Mouse (Mus musculus) adrenal gland, postnatal 36 days (tissue): ENCODE results near the gene Nod1. TPM values are rescaled to one million over a fixed set of nuclear protein-coding genes. Genes with fewer than 3 reads are reported as not detected.

Experiments used
- DNase-seq, 2 experiments: peaks; one replicate each; pipeline ENCODE4 v3.0.0; 2021; ENCODE audit warnings: mixed read lengths in 1 of 2
- total RNA-seq, 2 experiments: library from RNA; stranded (reverse); gene quantifications; 2 replicates each; pipeline ENCODE4 v1.2.3; 2021

The Nod1 gene
- total RNA-seq, 2 experiments from 2014 or later: 8.7 to 11.6 TPM

GRCm38 (mm10) chr6:54886195-54886594 lies 86.2 kb downstream of the Nod1 start:
- peak in 1 of 2 experiments; percentile 9 for DNase-seq

- DNase-seq: no peak
Observed at GRCm38 (mm10) chr6:54883424-54883823, 89.0 kb downstream of the Nod1 start.

- peak; percentile 19 to 33 for DNase-seq
Observed at GRCm38 (mm10) chr6:54880086-54880485, 92.3 kb downstream of the Nod1 start.

GRCm38 (mm10) chr6:54878546-54878945 lies 93.9 kb downstream of the Nod1 start:
- no peak for DNase-seq

GRCm38 (mm10) chr6:54877651-54878050 lies 94.8 kb downstream of the Nod1 start:
- no peak for DNase-seq

- no peak for DNase-seq
Observed at GRCm38 (mm10) chr6:54876782-54877181, 95.6 kb downstream of the Nod1 start.

Other genes with a start within 250 kb of the Nod1 start
- 10 to 100 TPM; 36.9 to 53.2 TPM for gene Znrf2, start 155.7 kb downstream of the Nod1 start, total RNA-seq
- gene Ggct, start 20.3 kb upstream of the Nod1 start, total RNA-seq: 1 to 10 TPM; 4.7 to 9.5 TPM
- gene Gars, start 65.4 kb upstream of the Nod1 start, total RNA-seq: 100 to 1,000 TPM in 1 of 2 experiments, 10 to 100 TPM in 1; 79.6 to 101 TPM
- gene Crhr2, start 160.4 kb upstream of the Nod1 start, total RNA-seq: not detected
- 10 to 100 TPM in 1 of 2 experiments, 1 to 10 TPM in 1; 8.1 to 10.1 TPM for gene Inmt, start 202.4 kb upstream of the Nod1 start, total RNA-seq
- gene Mindy4, start 230.8 kb upstream of the Nod1 start, total RNA-seq: 1 to 10 TPM; 3.9 to 5.3 TPM